Mouse (Mus musculus): ENCODE data around the gene Susd1. TPM values are rescaled to one million over a fixed set of nuclear protein-coding genes. Genes with fewer than 3 reads are reported as not detected.

Gene Susd1
- total and polyA plus RNA-seq, 3 experiments: 1.6 to 6.1 (median 4.1) TPM

- dilution Hi-C loops (cut with MboI; ENCODE audit: extremely low pct_ligation_motif_present, extremely low pct_unique_long_range_greater_than_20kb, low sequenced_read_pairs): no loop called here
- H3K4me1 ChIP-seq (ENCODE audit: control insufficient read depth in 1 of 2, insufficient read depth in 2 of 2): 0 out of 4 replicates have a peak, but pooled peaks cover 0 to 2% of the 10 kb centered on the region in 2 experiments
- no peak overlapping the region for H3K27ac ChIP-seq (ENCODE audit: insufficient read depth, low read depth)
- H3K9ac ChIP-seq (ENCODE audit: insufficient read depth, low read depth): no peak overlapping the region
- TF ChIP-seq JUN (IDR thresholded peaks at IDR 0.05; ENCODE audit: insufficient read depth, low read depth, low read length): no peak
- TF ChIP-seq ZKSCAN1 (IDR thresholded peaks at IDR 0.05; ENCODE audit: borderline replicate concordance, low read depth, low read length): no peak
- no peak for TF ChIP-seq UBTF (IDR thresholded peaks at IDR 0.05; ENCODE audit: low read depth, low read length)
- TF ChIP-seq RAD21 (IDR thresholded peaks at IDR 0.05; ENCODE audit: low read depth, low read length): no peak
- no peak for TF ChIP-seq MAFK (IDR thresholded peaks at IDR 0.05; ENCODE audit: insufficient replicate concordance, low read length)
- no peak for TF ChIP-seq TCF12 (IDR thresholded peaks at IDR 0.05; ENCODE audit: low read depth, low read length)
- TF ChIP-seq CTCF (conservative IDR thresholded peaks at IDR 0.05 in 1 of 2, IDR thresholded peaks at IDR 0.05 in 1 of 2; ENCODE audit: low read depth in 2 of 2, low read length in 2 of 2): no peak
- TF ChIP-seq ELF1 (IDR thresholded peaks at IDR 0.05; ENCODE audit: low read depth, low read length): no peak
- no peak for TF ChIP-seq EP300 (IDR thresholded peaks at IDR 0.05; ENCODE audit: low read length)
- no peak for TF ChIP-seq CHD2 (IDR thresholded peaks at IDR 0.05; ENCODE audit: low read length)
- no peak for TF ChIP-seq POLR2AphosphoS2 (IDR thresholded peaks at IDR 0.05; ENCODE audit: low read depth, low read length)
- TF ChIP-seq JUND (conservative IDR thresholded peaks at IDR 0.05; ENCODE audit: low read depth, low read length): no peak
- no peak for TF ChIP-seq HCFC1 (IDR thresholded peaks at IDR 0.05; ENCODE audit: low read depth, low read length)
- TF ChIP-seq MXI1 (IDR thresholded peaks at IDR 0.05; ENCODE audit: low read depth, low read length): no peak
- TF ChIP-seq SMC3 (IDR thresholded peaks at IDR 0.05; ENCODE audit: low read depth, low read length): no peak
- no peak for TF ChIP-seq KAT2A (IDR thresholded peaks at IDR 0.05; ENCODE audit: insufficient replicate concordance, low read length)
- TF ChIP-seq CHD1 (IDR thresholded peaks at IDR 0.05; ENCODE audit: low read depth, low read length): no peak
- no peak for TF ChIP-seq RCOR1 (conservative IDR thresholded peaks at IDR 0.05; ENCODE audit: low read depth, low read length)
- no peak for TF ChIP-seq ZC3H11A (IDR thresholded peaks at IDR 0.05; ENCODE audit: low read depth, low read length)
- no peak for TF ChIP-seq NRF1 (IDR thresholded peaks at IDR 0.05; ENCODE audit: low read depth, low read length)
- DNase-seq (ENCODE audit: extremely low read depth): no peak
- in situ Hi-C loops (cut with MboI; ENCODE audit: low pct_ligation_motif_present, low pct_unique_long_range_greater_than_20kb, low sequenced_read_pairs): no loop called here
- H3K9me3 ChIP-seq (replicated peaks; ENCODE audit: low read length): no peaks in the 10 kb centered on the region
- H3K36me3 ChIP-seq (replicated peaks in 1 of 2; ENCODE audit: control insufficient read depth in 1 of 2, insufficient read depth in 1 of 2, low read length in 1 of 2): no peaks in the 10 kb centered on the region
- no peak overlapping the region for H3K4me3 ChIP-seq (replicated peaks in 1 of 3; ENCODE audit: low read depth in 2 of 3, low read length in 2 of 3, poor library complexity in 1 of 3)
- H3K27me3 ChIP-seq (replicated peaks): no peaks in the 10 kb centered on the region
- H3K79me2 ChIP-seq (replicated peaks; ENCODE audit: control insufficient read depth, extremely low read depth, insufficient read depth, poor library complexity, severe bottlenecking): no peaks in the 10 kb centered on the region
- no peak overlapping the region for H3K4me2 ChIP-seq (ENCODE audit: insufficient read depth, low read depth, poor library complexity, severe bottlenecking)
These were observed 9.3 kb downstream of the Susd1 start for GRCm38 (mm10) chr4:59429128-59429527.

GRCm38 (mm10) chr4:59426429-59426828 is 12.0 kb downstream of the Susd1 start:
- Histone ChIP-seq H3K4me3 (replicated peaks in 1 of 3; ENCODE audit: low read depth in 2 of 3, low read length in 2 of 3, poor library complexity in 1 of 3) (no peak overlapping the region), H3K9ac (ENCODE audit: insufficient read depth, low read depth) (no peak overlapping the region), H3K36me3 (replicated peaks in 1 of 2; ENCODE audit: control insufficient read depth in 1 of 2, insufficient read depth in 1 of 2, low read length in 1 of 2) (no peaks in the 10 kb centered on the region), H3K27me3 (replicated peaks) (no peaks in the 10 kb centered on the region), H3K79me2 (replicated peaks; ENCODE audit: control insufficient read depth, extremely low read depth, insufficient read depth, poor library complexity, severe bottlenecking) (no peaks in the 10 kb centered on the region), H3K4me2 (ENCODE audit: insufficient read depth, low read depth, poor library complexity, severe bottlenecking) (no peak overlapping the region), H3K27ac (ENCODE audit: insufficient read depth, low read depth) (no peak overlapping the region), H3K9me3 (replicated peaks; ENCODE audit: low read length) (no peaks in the 10 kb centered on the region), H3K4me1 (ENCODE audit: control insufficient read depth in 1 of 2, insufficient read depth in 2 of 2) (0 out of 4 replicates have a peak, but pooled peaks cover 0 to 2% of the 10 kb centered on the region in 2 experiments)
- TF ChIP-seq ZC3H11A (IDR thresholded peaks at IDR 0.05; ENCODE audit: low read depth, low read length) (no peak), MEF2A (IDR thresholded peaks at IDR 0.05; ENCODE audit: borderline replicate concordance, low read depth, low read length) (no peak), BHLHE40 (IDR thresholded peaks at IDR 0.05; ENCODE audit: low read depth, low read length) (no peak), MAZ (IDR thresholded peaks at IDR 0.05; ENCODE audit: low read depth, low read length) (no peak), CHD1 (IDR thresholded peaks at IDR 0.05; ENCODE audit: low read depth, low read length) (no peak), RAD21 (IDR thresholded peaks at IDR 0.05; ENCODE audit: low read depth, low read length) (no peak)
- dilution Hi-C loops (cut with MboI; ENCODE audit: extremely low pct_ligation_motif_present, extremely low pct_unique_long_range_greater_than_20kb, low sequenced_read_pairs) (no loop called here), in situ Hi-C loops (cut with MboI; ENCODE audit: low pct_ligation_motif_present, low pct_unique_long_range_greater_than_20kb, low sequenced_read_pairs) (no loop called here)
- no peak for DNase-seq (ENCODE audit: extremely low read depth)
